Mouse (Mus musculus) bone marrow, adult 2 months (tissue): ENCODE results near the gene 4933406M09Rik.

ENCODE experiments used
- CTCF ChIP-seq: fragments of 200-500 bp; IDR thresholded peaks from 2 replicates; pipeline ENCODE4 v1.5.1; 2011; ENCODE audit warnings: low read length, control low read depth; ENCODE audit not compliant: control insufficient read depth, insufficient read depth
- POLR2A ChIP-seq: fragments of 200-500 bp; IDR thresholded peaks from 2 replicates; pipeline ENCODE4 v1.6.1; 2011; ENCODE audit warnings: low read depth, mild to moderate bottlenecking, control low read depth, low read length, borderline replicate concordance; ENCODE audit not compliant: control insufficient read depth

- no peak for TF ChIP-seq POLR2A
- no peak for TF ChIP-seq CTCF
Measured at GRCm38 (mm10) chr1:134419176-134419575, 33.4 kb downstream of the 4933406M09Rik start.
